Mouse (Mus musculus): ENCODE results near the gene Ston1. TPM values are rescaled to one million over a fixed set of nuclear protein-coding genes. Genes with fewer than 3 reads are reported as not detected.
A peak's percentile ranks its signal among the peaks of the same experiment; 100 is the strongest.

Gene Ston1
- polyA plus RNA-seq, 1 experiment from 2014 or later = 9.9 TPM

- Histone ChIP-seq H3K27me3 (replicated peaks; ENCODE audit: control insufficient read depth, insufficient read depth, low read length) (no peaks in the 10 kb centered on the region), H3K4me3 (ENCODE audit: low read depth, low read length) (peak overlapping the region; percentile 61), H3K9ac (ENCODE audit: low read length) (peak overlapping the region; percentile 49), H3K4me2 (ENCODE audit: low read length) (peak overlapping the region; percentile 84), H3K4me1 (replicated peaks; ENCODE audit: control insufficient read depth, insufficient read depth, low read length) (peaks cover 7% of the 10 kb centered on the region; the same call in 1 of the 2 replicates), H3K36me3 (ENCODE audit: control insufficient read depth, insufficient read depth, low read length) (no peaks in the 10 kb centered on the region), H3K27ac (ENCODE audit: low read depth) (peak overlapping the region; percentile 94), H3K9me3 (ENCODE audit: control insufficient read depth, low read length) (no peaks in the 10 kb centered on the region)
- WGBS = 28% methylated on average over 16 of the region's 16 CpGs
- ATAC-seq (replicated peaks; ENCODE audit: low FRiP score, low TSS enrichment, low read depth) = no peak
- no peak for DNase-seq (ENCODE audit: low spot score)
These were observed 801 bp upstream of the Ston1 start for GRCm38 (mm10) chr17:88596544-88597221.

- Histone ChIP-seq H3K27me3 (replicated peaks; ENCODE audit: control insufficient read depth, insufficient read depth, low read length) (no peaks in the 10 kb centered on the region), H3K9ac (ENCODE audit: low read length) (peak overlapping the region; percentile 67), H3K9me3 (ENCODE audit: control insufficient read depth, low read length) (no peaks in the 10 kb centered on the region), H3K4me3 (ENCODE audit: low read depth, low read length) (peak overlapping the region; percentile 61), H3K36me3 (ENCODE audit: control insufficient read depth, insufficient read depth, low read length) (no peaks in the 10 kb centered on the region), H3K27ac (ENCODE audit: low read depth) (peak overlapping the region; percentile 94), H3K4me1 (replicated peaks; ENCODE audit: control insufficient read depth, insufficient read depth, low read length) (peaks cover 7% of the 10 kb centered on the region; the same call in 1 of the 2 replicates), H3K4me2 (ENCODE audit: low read length) (peak overlapping the region; percentile 84)
- 10% methylated on average over 5 of the region's 5 CpGs for WGBS
- DNase-seq (ENCODE audit: low spot score) (no peak), ATAC-seq (replicated peaks; ENCODE audit: low FRiP score, low TSS enrichment, low read depth) (no peak)
These were observed 554 bp downstream of the Ston1 start for GRCm38 (mm10) chr17:88598056-88598420.

- Histone ChIP-seq H3K27me3 (replicated peaks; ENCODE audit: control insufficient read depth, insufficient read depth, low read length) (no peaks in the 10 kb centered on the region), H3K4me1 (replicated peaks; ENCODE audit: control insufficient read depth, insufficient read depth, low read length) (peaks cover 7% of the 10 kb centered on the region; the same call in 1 of the 2 replicates), H3K36me3 (ENCODE audit: control insufficient read depth, insufficient read depth, low read length) (no peaks in the 10 kb centered on the region), H3K4me3 (ENCODE audit: low read depth, low read length) (peak overlapping the region; percentile 61), H3K9me3 (ENCODE audit: control insufficient read depth, low read length) (no peaks in the 10 kb centered on the region), H3K4me2 (ENCODE audit: low read length) (peak overlapping the region; percentile 84), H3K9ac (ENCODE audit: low read length) (peak overlapping the region; percentile 2), H3K27ac (ENCODE audit: low read depth) (no peak overlapping the region)
- 11% methylated on average over 14 of the region's 14 CpGs for WGBS
- no peak for ATAC-seq (replicated peaks; ENCODE audit: low FRiP score, low TSS enrichment, low read depth)
- DNase-seq (ENCODE audit: low spot score) = peak; percentile 68
These were observed 1.3 kb downstream of the Ston1 start for GRCm38 (mm10) chr17:88598570-88599368.

GRCm38 (mm10) chr17:88600492-88601026 is 3.1 kb downstream of the Ston1 start:
- Histone ChIP-seq H3K27me3 (replicated peaks; ENCODE audit: control insufficient read depth, insufficient read depth, low read length) (no peaks in the 10 kb centered on the region), H3K4me3 (ENCODE audit: low read depth, low read length) (no peak overlapping the region), H3K9me3 (ENCODE audit: control insufficient read depth, low read length) (no peaks in the 10 kb centered on the region), H3K4me1 (replicated peaks; ENCODE audit: control insufficient read depth, insufficient read depth, low read length) (peaks cover 7% of the 10 kb centered on the region; the same call in 1 of the 2 replicates), H3K36me3 (ENCODE audit: control insufficient read depth, insufficient read depth, low read length) (no peaks in the 10 kb centered on the region), H3K4me2 (ENCODE audit: low read length) (no peak overlapping the region), H3K27ac (ENCODE audit: low read depth) (no peak overlapping the region), H3K9ac (ENCODE audit: low read length) (no peak overlapping the region)
- ATAC-seq (replicated peaks; ENCODE audit: low FRiP score, low TSS enrichment, low read depth) (no peak), DNase-seq (ENCODE audit: low spot score) (no peak)
- WGBS = 66% methylated on average over 8 of the region's 8 CpGs

DNA sequence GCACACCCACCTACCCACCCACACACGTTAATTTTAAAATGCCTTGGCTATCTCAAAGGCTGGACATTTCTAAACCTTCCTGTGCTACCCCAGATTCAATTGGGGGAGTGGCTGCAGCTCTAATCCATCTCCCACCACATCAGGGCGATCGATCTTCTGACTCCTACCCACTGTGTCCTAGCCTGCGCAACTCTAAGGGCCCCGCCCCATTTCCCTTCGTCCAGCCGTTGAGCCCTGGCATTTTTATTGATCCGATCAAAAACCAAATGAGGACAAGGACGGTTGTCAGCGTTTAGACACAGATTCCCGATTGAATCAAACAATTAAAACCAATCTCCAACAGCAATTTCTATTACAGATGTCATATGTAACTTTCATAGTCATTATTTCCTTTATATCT is 6.5 kb downstream of the Ston1 start:
- Histone ChIP-seq H3K36me3 (ENCODE audit: control insufficient read depth, insufficient read depth, low read length) (no peaks in the 10 kb centered on the region), H3K9me3 (ENCODE audit: control insufficient read depth, low read length) (no peaks in the 10 kb centered on the region), H3K27ac (ENCODE audit: low read depth) (no peak overlapping the region), H3K4me2 (ENCODE audit: low read length) (no peak overlapping the region), H3K4me1 (replicated peaks; ENCODE audit: control insufficient read depth, insufficient read depth, low read length) (peaks cover 4% of the 10 kb centered on the region; the same call in 1 of the 2 replicates), H3K4me3 (ENCODE audit: low read depth, low read length) (no peak overlapping the region), H3K27me3 (replicated peaks; ENCODE audit: control insufficient read depth, insufficient read depth, low read length) (no peaks in the 10 kb centered on the region), H3K9ac (ENCODE audit: low read length) (no peak overlapping the region)
- ATAC-seq (replicated peaks; ENCODE audit: low FRiP score, low TSS enrichment, low read depth) (no peak), DNase-seq (ENCODE audit: low spot score) (no peak)
- 85% methylated on average over 11 of the region's 11 CpGs for WGBS

GRCm38 (mm10) chr17:88606056-88606455 is 8.6 kb downstream of the Ston1 start:
- H3K27ac ChIP-seq (ENCODE audit: low read depth) = no peak overlapping the region
- H3K4me1 ChIP-seq (replicated peaks; ENCODE audit: control insufficient read depth, insufficient read depth, low read length) = no peaks in the 10 kb centered on the region
- H3K9ac ChIP-seq (ENCODE audit: low read length) = no peak overlapping the region
- WGBS = 69% methylated on average over 2 of the region's 2 CpGs
- H3K9me3 ChIP-seq (ENCODE audit: control insufficient read depth, low read length) = no peaks in the 10 kb centered on the region
- H3K4me3 ChIP-seq (ENCODE audit: low read depth, low read length) = no peak overlapping the region
- H3K4me2 ChIP-seq (ENCODE audit: low read length) = no peak overlapping the region
- no peaks in the 10 kb centered on the region for H3K27me3 ChIP-seq (replicated peaks; ENCODE audit: control insufficient read depth, insufficient read depth, low read length)
- DNase-seq (ENCODE audit: low spot score) = no peak
- no peaks in the 10 kb centered on the region for H3K36me3 ChIP-seq (ENCODE audit: control insufficient read depth, insufficient read depth, low read length)
- ATAC-seq (replicated peaks; ENCODE audit: low FRiP score, low TSS enrichment, low read depth) = no peak

DNA sequence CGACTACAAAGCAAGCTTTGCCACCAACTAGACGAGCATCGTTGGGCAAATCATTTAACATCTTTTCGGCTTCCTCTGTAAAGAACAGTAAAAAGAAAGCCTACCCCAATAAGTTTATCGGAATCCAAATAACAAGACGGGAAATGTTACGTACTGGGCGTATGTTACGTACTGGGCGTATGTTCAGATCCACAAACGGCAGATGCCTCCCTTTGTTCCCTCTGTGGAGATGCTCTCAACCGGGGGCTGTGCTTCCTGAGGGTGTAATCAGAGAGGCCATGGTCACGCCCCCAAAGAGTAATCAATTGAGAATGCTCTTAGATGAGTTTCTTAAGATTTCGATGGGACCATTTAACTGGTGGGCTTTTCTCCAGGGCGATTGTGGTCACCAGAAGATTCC is 11.9 kb downstream of the Ston1 start:
- Histone ChIP-seq H3K27me3 (replicated peaks; ENCODE audit: control insufficient read depth, insufficient read depth, low read length) (no peaks in the 10 kb centered on the region), H3K36me3 (ENCODE audit: control insufficient read depth, insufficient read depth, low read length) (no peaks in the 10 kb centered on the region), H3K4me3 (ENCODE audit: low read depth, low read length) (no peak overlapping the region), H3K9ac (ENCODE audit: low read length) (no peak overlapping the region), H3K9me3 (ENCODE audit: control insufficient read depth, low read length) (no peaks in the 10 kb centered on the region), H3K27ac (ENCODE audit: low read depth) (no peak overlapping the region), H3K4me1 (replicated peaks; ENCODE audit: control insufficient read depth, insufficient read depth, low read length) (no peaks in the 10 kb centered on the region), H3K4me2 (ENCODE audit: low read length) (no peak overlapping the region)
- WGBS = 84% methylated on average over 15 of the region's 15 CpGs
- DNase-seq (ENCODE audit: low spot score) (no peak), ATAC-seq (replicated peaks; ENCODE audit: low FRiP score, low TSS enrichment, low read depth) (no peak)

DNA sequence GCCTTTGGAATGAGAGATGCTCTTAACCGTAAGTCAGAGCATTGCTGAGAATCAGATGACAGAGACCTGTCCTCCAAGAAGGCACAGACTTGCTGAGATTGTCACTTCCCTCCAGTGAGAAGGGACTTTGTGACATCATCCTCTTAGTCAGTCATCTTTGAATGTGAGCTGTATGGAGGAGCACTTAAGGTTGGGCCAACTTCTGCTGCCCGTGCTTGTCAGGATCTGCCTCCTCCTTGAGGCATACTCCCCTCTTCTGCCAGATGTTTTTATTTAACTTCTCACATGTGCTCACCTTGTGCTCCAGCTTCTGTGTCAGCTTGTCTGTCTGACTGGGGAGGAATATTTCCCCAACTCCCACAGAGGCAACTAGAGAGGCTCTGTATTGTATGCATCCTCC is 13.6 kb downstream of the Ston1 start:
- DNase-seq (ENCODE audit: low spot score) (no peak), ATAC-seq (replicated peaks; ENCODE audit: low FRiP score, low TSS enrichment, low read depth) (no peak)
- H3K36me3 ChIP-seq (ENCODE audit: control insufficient read depth, insufficient read depth, low read length) = no peaks in the 10 kb centered on the region
- H3K4me1 ChIP-seq (replicated peaks; ENCODE audit: control insufficient read depth, insufficient read depth, low read length) = no peaks in the 10 kb centered on the region
- no peak overlapping the region for H3K4me2 ChIP-seq (ENCODE audit: low read length)
- no peaks in the 10 kb centered on the region for H3K27me3 ChIP-seq (replicated peaks; ENCODE audit: control insufficient read depth, insufficient read depth, low read length)
- no peak overlapping the region for H3K4me3 ChIP-seq (ENCODE audit: low read depth, low read length)
- no peaks in the 10 kb centered on the region for H3K9me3 ChIP-seq (ENCODE audit: control insufficient read depth, low read length)
- H3K9ac ChIP-seq (ENCODE audit: low read length) = no peak overlapping the region
- no peak overlapping the region for H3K27ac ChIP-seq (ENCODE audit: low read depth)
- WGBS = 65% methylated on average over 2 of the region's 2 CpGs

Measured in intestine, embryonic 14.5 days (tissue).